Comparison of ENCODE assay signal across 10 mouse cellular contexts in the genomic region with DNA sequence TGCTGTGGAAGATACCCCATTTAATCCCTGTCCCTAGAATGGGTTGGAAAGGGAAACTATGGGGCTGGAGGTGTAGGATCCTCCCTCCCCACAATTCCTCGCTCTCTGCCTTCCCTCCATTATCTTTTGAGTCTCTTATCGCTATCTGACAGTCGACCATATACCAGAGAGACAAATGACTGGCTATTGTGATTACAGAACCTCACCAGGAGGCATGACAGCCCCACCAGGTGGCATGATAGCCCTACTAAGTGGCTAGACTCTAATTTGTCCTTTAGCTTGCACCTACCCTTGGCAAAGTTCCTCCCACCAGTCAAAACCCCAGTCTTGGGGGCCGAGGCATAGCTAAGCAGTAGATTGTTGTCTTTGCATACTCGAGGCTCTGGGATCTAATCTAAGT. TPM values are rescaled to one million over a fixed set of nuclear protein-coding genes. Genes with fewer than 3 reads are reported as not detected.
DNase-seq lines count a peak whose midpoint lies in the region; ATAC-seq lines count a peak whose summit lies in the region.
"Had no signal": no experiment of that assay in that cellular context is flagged by ENCODE, and none has a peak within 500 bp of the region (broad histone marks: within the 10 kb centered on the region; RNA-seq: fewer than 3 reads in every experiment).

No protein-coding gene starts in this region.

- DNase-seq in heart, adult 8-10 months (ENCODE audit: low spot score) = no peak
- DNase-seq in neural tube, embryonic 10.5 days (ENCODE audit: extremely low spot score, low spot score) = no peak
- no peak for DNase-seq in thymus, adult 18-20 months
- DNase-seq: gastrocnemius, adult 2 months; lung, embryonic 14.5 days had no signal

- H3K27me3 ChIP-seq in heart, embryonic 11.5 days (ENCODE audit: control insufficient read depth, insufficient read depth, low read length) = peaks cover 58% of the 10 kb centered on the region
- H3K27me3 ChIP-seq in neural tube, embryonic 12.5 days (replicated peaks) = no peaks in the 10 kb centered on the region; the same call in 1 of the 2 replicates
- H3K27me3 ChIP-seq in liver, embryonic 12.5 days (replicated peaks) = peaks cover 69% of the 10 kb centered on the region
- H3K27me3 ChIP-seq in stomach, embryonic 15.5 days (replicated peaks) = peaks cover 2% of the 10 kb centered on the region; the same call in 1 of the 2 replicates

- H3K4me3 ChIP-seq in heart, embryonic 11.5 days (ENCODE audit: low read depth, low read length) = peak overlapping the region; percentile 14; the same call in 1 of the 2 replicates
- H3K4me3 ChIP-seq in neural tube, embryonic 12.5 days = no peak overlapping the region
- peak overlapping the region; percentile 49 for H3K4me3 ChIP-seq in liver, embryonic 12.5 days
- H3K4me3 ChIP-seq in stomach, embryonic 15.5 days (replicated peaks) = 0 out of 2 replicates have a peak overlapping the region, but pooled peaks have one; percentile 11

- no peak for ATAC-seq in heart, embryonic 11.5 days (replicated peaks; ENCODE audit: insufficient number of reproducible peaks, low FRiP score, low TSS enrichment)
- ATAC-seq in neural tube, embryonic 12.5 days (ENCODE audit: low FRiP score, low read depth) = no peak
- ATAC-seq in liver, embryonic 12.5 days = peak; percentile 58
- no peak for ATAC-seq in stomach, embryonic 15.5 days (ENCODE audit: insufficient read depth, low FRiP score, low read depth)
- ATAC-seq in cerebellum, adult (ENCODE audit: insufficient number of reproducible peaks, low FRiP score, low TSS enrichment) = no peak

- H3K9me3 ChIP-seq in heart, embryonic 11.5 days (replicated peaks; ENCODE audit: control insufficient read depth, low read length) = no peaks in the 10 kb centered on the region
- no peaks in the 10 kb centered on the region for H3K9me3 ChIP-seq in neural tube, embryonic 12.5 days
- H3K9me3 ChIP-seq in liver, embryonic 12.5 days (replicated peaks) = no peaks in the 10 kb centered on the region
- H3K9me3 ChIP-seq in stomach, embryonic 15.5 days = no peaks in the 10 kb centered on the region

- H3K9ac ChIP-seq in heart, embryonic 11.5 days (ENCODE audit: low read depth, low read length) = no peak overlapping the region
- H3K9ac ChIP-seq in neural tube, embryonic 12.5 days = no peak overlapping the region
- H3K9ac ChIP-seq in liver, embryonic 12.5 days = peak overlapping the region; percentile 55
- H3K9ac ChIP-seq in stomach, embryonic 15.5 days = no peak overlapping the region

- H3K4me1 ChIP-seq in heart, embryonic 11.5 days (ENCODE audit: control insufficient read depth, insufficient read depth, low read length) = peaks cover 8% of the 10 kb centered on the region; the same call in 1 of the 2 replicates
- peaks cover 65% of the 10 kb centered on the region for H3K4me1 ChIP-seq in neural tube, embryonic 12.5 days
- H3K4me1 ChIP-seq in liver, embryonic 12.5 days = peaks cover 25% of the 10 kb centered on the region
- H3K4me1 ChIP-seq in stomach, embryonic 15.5 days = peaks cover 7% of the 10 kb centered on the region

- H3K4me2 ChIP-seq in heart, embryonic 11.5 days = peak overlapping the region; percentile 55
- 0 out of 2 replicates have a peak overlapping the region, but pooled peaks have one; percentile 19 for H3K4me2 ChIP-seq in neural tube, embryonic 12.5 days (replicated peaks)
- peak overlapping the region; percentile 76 for H3K4me2 ChIP-seq in liver, embryonic 12.5 days
- H3K4me2 ChIP-seq in stomach, embryonic 15.5 days = peak overlapping the region; percentile 43; the same call in 1 of the 2 replicates

- H3K27ac ChIP-seq in heart, embryonic 11.5 days (ENCODE audit: low read depth, low read length) = no peak overlapping the region
- H3K27ac ChIP-seq in neural tube, embryonic 12.5 days = no peak overlapping the region
- H3K27ac ChIP-seq in liver, embryonic 12.5 days = no peak overlapping the region
- H3K27ac ChIP-seq in stomach, embryonic 15.5 days = no peak overlapping the region
- H3K27ac ChIP-seq: gastrocnemius, adult 2 months had no signal

- no peaks in the 10 kb centered on the region for H3K36me3 ChIP-seq in heart, embryonic 11.5 days (ENCODE audit: control insufficient read depth, insufficient read depth, low read length)
- H3K36me3 ChIP-seq in neural tube, embryonic 12.5 days = 0 out of 2 replicates have a peak, but pooled peaks cover 2% of the 10 kb centered on the region
- no peaks in the 10 kb centered on the region for H3K36me3 ChIP-seq in liver, embryonic 12.5 days
- H3K36me3 ChIP-seq in stomach, embryonic 15.5 days = no peaks in the 10 kb centered on the region

- WGBS in heart, embryonic 11.5 days (ENCODE audit: insufficient replicate concordance) = 10% methylated on average over 5 of the region's 5 CpGs
- WGBS in neural tube, embryonic 12.5 days = 46% methylated on average over 5 of the region's 5 CpGs
- 9% methylated on average over 5 of the region's 5 CpGs for WGBS in liver, embryonic 12.5 days (ENCODE audit: insufficient replicate concordance)
- 39% methylated on average over 5 of the region's 5 CpGs for WGBS in stomach, embryonic 15.5 days

RNA-seq across cellular contexts. Expression of a gene that starts 30.2 kb away (rescaled TPM):
- polyA plus RNA-seq in heart, embryonic 11.5 days (2014; fragmentation: Nextera tagmentation; extraction: Ambion mirVana) = 1.5 and 1.6 TPM in 2 replicates
- 1 to 10 TPM; 3.3 to 6.8 (median 4.1) TPM for total RNA-seq in heart, adult 8-10 months (2022)
- 31.2 and 32.9 TPM in 2 replicates for polyA plus RNA-seq in neural tube, embryonic 12.5 days (2016; fragmentation: Nextera tagmentation; extraction: Ambion mirVana)
- polyA plus RNA-seq in liver, embryonic 12.5 days (2016; fragmentation: Nextera tagmentation; extraction: Ambion mirVana) = 0.83 and 0.85 TPM in 2 replicates
- polyA plus RNA-seq in stomach, embryonic 15.5 days (2015; fragmentation: Nextera tagmentation; extraction: Ambion mirVana) = 1.4 and 2.7 TPM in 2 replicates

RNA-seq across cellular contexts. Expression of a gene that starts 49.6 kb away (rescaled TPM):
- polyA plus RNA-seq in heart, embryonic 11.5 days (2014; fragmentation: Nextera tagmentation; extraction: Ambion mirVana) = 41.5 and 42.7 TPM in 2 replicates
- 10 to 100 TPM; 31.2 to 51.0 (median 43.8) TPM for total RNA-seq in heart, adult 8-10 months (2022)
- 26.4 and 28.3 TPM in 2 replicates for polyA plus RNA-seq in neural tube, embryonic 12.5 days (2016; fragmentation: Nextera tagmentation; extraction: Ambion mirVana)
- polyA plus RNA-seq in liver, embryonic 12.5 days (2016; fragmentation: Nextera tagmentation; extraction: Ambion mirVana) = 97.8 and 106 TPM in 2 replicates
- polyA plus RNA-seq in stomach, embryonic 15.5 days (2015; fragmentation: Nextera tagmentation; extraction: Ambion mirVana) = 55.8 and 57.6 TPM in 2 replicates

Comparison
In these comparisons a context has a peak if more than half of its experiments do, and no peak if none do; other contexts are left out.
1. H3K4me2 ChIP-seq: peak in every context shown above with its lines; median percentile 76 in liver, embryonic 12.5 days; 55 in heart, embryonic 11.5 days; 43 in stomach, embryonic 15.5 days; 19 in neural tube, embryonic 12.5 days.